Mouse (Mus musculus): ENCODE results near the gene Ceacam2. TPM values are rescaled to one million over a fixed set of nuclear protein-coding genes. Genes with fewer than 3 reads are reported as not detected.

Ceacam2 gene
- 5.8 TPM for polyA plus RNA-seq (2014; fragmentation: Illumina TruSeq; extraction: RNeasy Lipid Tissue Mini Kit (QIAGEN cat#74804); ENCODE audit: low read depth, low replicate concordance)

DNA sequence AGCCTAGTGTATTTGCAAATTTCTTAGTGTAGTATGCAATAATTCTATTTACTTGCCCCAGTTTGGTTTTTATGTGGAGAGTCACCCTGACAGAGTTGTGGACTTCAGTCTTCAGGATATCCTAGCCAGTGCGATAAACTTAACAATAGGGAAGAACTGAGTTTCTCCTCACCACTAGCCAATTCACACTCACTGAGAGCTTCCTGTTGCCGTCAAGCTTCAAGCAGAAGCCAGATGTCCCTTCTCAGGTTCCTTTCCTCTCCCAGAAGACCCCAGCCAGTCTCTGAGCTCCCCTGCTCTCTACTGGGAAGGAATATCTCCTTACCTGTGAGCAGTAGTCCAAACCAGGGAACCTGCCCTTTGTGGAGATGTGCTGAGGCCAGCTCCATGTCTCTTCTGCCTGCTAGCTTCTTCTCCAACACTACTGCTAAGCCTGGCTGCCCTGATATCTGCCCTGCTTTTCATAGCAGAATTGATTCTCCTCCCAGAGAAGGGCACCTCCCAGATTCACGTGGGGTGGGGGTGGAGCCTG lies at the start of gene Ceacam2:
Ceacam2 (minus strand) TSS at position 482 of the 532 bp plus-strand sequence.

DNA sequence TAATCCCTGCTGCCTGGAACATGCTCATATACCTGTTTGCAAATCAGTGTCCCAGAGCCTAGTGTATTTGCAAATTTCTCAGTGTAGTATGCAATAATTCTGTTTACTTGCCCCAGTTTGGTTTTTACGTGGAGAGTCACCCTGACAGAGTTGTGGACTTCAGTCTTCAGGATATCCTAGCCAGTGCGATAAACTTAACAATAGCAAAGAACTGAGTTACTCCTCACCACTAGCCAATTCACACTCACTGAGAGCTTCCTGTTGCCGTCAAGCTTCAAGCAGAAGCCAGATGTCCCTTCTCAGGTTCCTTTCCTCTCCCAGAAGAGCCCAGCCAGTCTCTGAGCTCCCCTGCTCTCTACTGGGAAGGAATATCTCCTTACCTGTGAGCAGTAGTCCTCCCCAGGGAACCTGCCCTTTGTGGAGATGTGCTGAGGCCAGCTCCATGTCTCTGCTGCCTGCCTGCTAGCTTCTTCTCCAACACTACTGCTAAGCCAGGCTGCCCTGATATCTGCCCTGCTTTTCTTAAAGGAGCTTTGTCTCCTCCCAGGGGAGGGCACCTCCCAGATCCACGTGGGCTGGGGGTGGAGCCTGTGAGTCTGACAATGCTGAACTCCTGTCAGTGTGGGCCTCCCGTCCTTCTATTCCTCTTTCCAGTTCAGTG lies 62.4 kb downstream of the Ceacam2 start, which contains the start of gene Ceacam1:
Ceacam1 (minus strand) TSS at position 513 of the 661 bp plus-strand sequence.

Other genes with a start within 250 kb of the Ceacam2 start
- 9.2 TPM for gene Pafah1b3, start 241.9 kb downstream of the Ceacam2 start, polyA plus RNA-seq (2014; fragmentation: Illumina TruSeq; extraction: RNeasy Lipid Tissue Mini Kit (QIAGEN cat#74804); ENCODE audit: low read depth, low replicate concordance)
- gene Prr19, start 238.4 kb downstream of the Ceacam2 start, polyA plus RNA-seq (2014; fragmentation: Illumina TruSeq; extraction: RNeasy Lipid Tissue Mini Kit (QIAGEN cat#74804); ENCODE audit: low read depth, low replicate concordance), result not detected
- gene Tmem145, start 233.8 kb downstream of the Ceacam2 start, polyA plus RNA-seq (2014; fragmentation: Illumina TruSeq; extraction: RNeasy Lipid Tissue Mini Kit (QIAGEN cat#74804); ENCODE audit: low read depth, low replicate concordance), result not detected
- 1.2 TPM for gene Megf8, start 222.7 kb downstream of the Ceacam2 start, polyA plus RNA-seq (2014; fragmentation: Illumina TruSeq; extraction: RNeasy Lipid Tissue Mini Kit (QIAGEN cat#74804); ENCODE audit: low read depth, low replicate concordance)
- not detected for gene Cnfn, start 170.1 kb downstream of the Ceacam2 start, polyA plus RNA-seq (2014; fragmentation: Illumina TruSeq; extraction: RNeasy Lipid Tissue Mini Kit (QIAGEN cat#74804); ENCODE audit: low read depth, low replicate concordance)
- gene Lipe, start 141.1 kb downstream of the Ceacam2 start, polyA plus RNA-seq (2014; fragmentation: Illumina TruSeq; extraction: RNeasy Lipid Tissue Mini Kit (QIAGEN cat#74804); ENCODE audit: low read depth, low replicate concordance), result not detected
- gene Cxcl17, start 127.0 kb downstream of the Ceacam2 start, polyA plus RNA-seq (2014; fragmentation: Illumina TruSeq; extraction: RNeasy Lipid Tissue Mini Kit (QIAGEN cat#74804); ENCODE audit: low read depth, low replicate concordance), result not detected
- gene Ceacam1, start 62.3 kb downstream of the Ceacam2 start, polyA plus RNA-seq (2014; fragmentation: Illumina TruSeq; extraction: RNeasy Lipid Tissue Mini Kit (QIAGEN cat#74804); ENCODE audit: low read depth, low replicate concordance), result 3,714 TPM
- not detected for gene Erich4, start 76.0 kb upstream of the Ceacam2 start, polyA plus RNA-seq (2014; fragmentation: Illumina TruSeq; extraction: RNeasy Lipid Tissue Mini Kit (QIAGEN cat#74804); ENCODE audit: low read depth, low replicate concordance)
- 51.1 TPM for gene Dmac2, start 79.6 kb upstream of the Ceacam2 start, polyA plus RNA-seq (2014; fragmentation: Illumina TruSeq; extraction: RNeasy Lipid Tissue Mini Kit (QIAGEN cat#74804); ENCODE audit: low read depth, low replicate concordance)
- not detected for gene B3gnt8, start 86.8 kb upstream of the Ceacam2 start, polyA plus RNA-seq (2014; fragmentation: Illumina TruSeq; extraction: RNeasy Lipid Tissue Mini Kit (QIAGEN cat#74804); ENCODE audit: low read depth, low replicate concordance)
- not detected for gene Bckdha, start 119.1 kb upstream of the Ceacam2 start, polyA plus RNA-seq (2014; fragmentation: Illumina TruSeq; extraction: RNeasy Lipid Tissue Mini Kit (QIAGEN cat#74804); ENCODE audit: low read depth, low replicate concordance)
- 0.76 TPM for gene Exosc5, start 119.3 kb upstream of the Ceacam2 start, polyA plus RNA-seq (2014; fragmentation: Illumina TruSeq; extraction: RNeasy Lipid Tissue Mini Kit (QIAGEN cat#74804); ENCODE audit: low read depth, low replicate concordance)
- not detected for gene Tmem91, start 135.3 kb upstream of the Ceacam2 start, polyA plus RNA-seq (2014; fragmentation: Illumina TruSeq; extraction: RNeasy Lipid Tissue Mini Kit (QIAGEN cat#74804); ENCODE audit: low read depth, low replicate concordance)
- not detected for gene B9d2, start 140.9 kb upstream of the Ceacam2 start, polyA plus RNA-seq (2014; fragmentation: Illumina TruSeq; extraction: RNeasy Lipid Tissue Mini Kit (QIAGEN cat#74804); ENCODE audit: low read depth, low replicate concordance)
- gene Tgfb1, start 147.1 kb upstream of the Ceacam2 start, polyA plus RNA-seq (2014; fragmentation: Illumina TruSeq; extraction: RNeasy Lipid Tissue Mini Kit (QIAGEN cat#74804); ENCODE audit: low read depth, low replicate concordance), result 0.98 TPM
- gene Ccdc97, start 179.2 kb upstream of the Ceacam2 start, polyA plus RNA-seq (2014; fragmentation: Illumina TruSeq; extraction: RNeasy Lipid Tissue Mini Kit (QIAGEN cat#74804); ENCODE audit: low read depth, low replicate concordance), result 3.3 TPM
- 44.5 TPM for gene Hnrnpul1, start 214.9 kb upstream of the Ceacam2 start, polyA plus RNA-seq (2014; fragmentation: Illumina TruSeq; extraction: RNeasy Lipid Tissue Mini Kit (QIAGEN cat#74804); ENCODE audit: low read depth, low replicate concordance)
- 28.1 TPM for gene Axl, start 248.8 kb upstream of the Ceacam2 start, polyA plus RNA-seq (2014; fragmentation: Illumina TruSeq; extraction: RNeasy Lipid Tissue Mini Kit (QIAGEN cat#74804); ENCODE audit: low read depth, low replicate concordance)

All from sigmoid colon, adult 10 weeks (tissue).